7 mouse cellular contexts compared by ENCODE assay signal in genomic region chr17:35262664-35263522, GRCm38 (mm10). TPM values are rescaled to one million over a fixed set of nuclear protein-coding genes. Genes with fewer than 3 reads are reported as not detected.
DNase-seq lines count a peak whose midpoint lies in the region; ATAC-seq and TF ChIP-seq lines count a peak whose summit lies in the region.

TSS of gene H2-D1 (plus strand) at chr17:35262730.

- ATAC-seq in intestine, postnatal 0 days: peak; percentile 95
- peak; percentile 93 for ATAC-seq in midbrain, embryonic 12.5 days (ENCODE audit: low FRiP score, low read depth)

- peak within 1 kb of the TSS; percentile 100 for H3K4me2 ChIP-seq in intestine, postnatal 0 days (replicated peaks; ENCODE audit: low read depth)
- peak within 1 kb of the TSS; percentile 96 for H3K4me2 ChIP-seq in midbrain, embryonic 12.5 days (replicated peaks)

- DNase-seq in adrenal gland, adult 8-10 months: peak; percentile 96
- peak; percentile 85 for DNase-seq in embryo, embryonic 9.5 days (ENCODE audit: extremely low spot score)
- peak; percentile 47 for DNase-seq in gonadal fat pad, adult 2 months (ENCODE audit: low read depth)
- peak; percentile 96 for DNase-seq in left cerebral cortex, postnatal 4 days

- H3K36me3 ChIP-seq in intestine, postnatal 0 days (ENCODE audit: control insufficient read depth, insufficient read depth): peaks cover 13% of the 10 kb centered on the region; the same call in 1 of the 2 replicates
- H3K36me3 ChIP-seq in midbrain, embryonic 12.5 days: no peaks in the 10 kb centered on the region
- H3K36me3 ChIP-seq in small intestine, adult 2 months (ENCODE audit: control insufficient read depth, insufficient read depth, low read length): peaks cover 21% of the 10 kb centered on the region

- H3K9ac ChIP-seq in intestine, postnatal 0 days (ENCODE audit: low read depth, low read length): peak within 1 kb of the TSS; percentile 68
- H3K9ac ChIP-seq in midbrain, embryonic 12.5 days (replicated peaks): peak within 1 kb of the TSS; percentile 76

- TF ChIP-seq POLR2A in small intestine, adult 2 months (IDR thresholded peaks at IDR 0.05; ENCODE audit: low read depth, low read length): peak; percentile 98

- no peaks in the 10 kb centered on the region for H3K4me1 ChIP-seq in intestine, postnatal 0 days (replicated peaks; ENCODE audit: control insufficient read depth, insufficient read depth, low read length)
- peaks cover 5% of the 10 kb centered on the region for H3K4me1 ChIP-seq in midbrain, embryonic 12.5 days
- peaks cover 15% of the 10 kb centered on the region; the same call in 1 of the 2 replicates for H3K4me1 ChIP-seq in small intestine, adult 2 months (ENCODE audit: control insufficient read depth, insufficient read depth, insufficient read length, low read length)

- H3K9me3 ChIP-seq in intestine, postnatal 0 days (ENCODE audit: control insufficient read depth): no peaks in the 10 kb centered on the region
- H3K9me3 ChIP-seq in midbrain, embryonic 12.5 days: no peaks in the 10 kb centered on the region

- under 1% methylated on average over 67 of the region's 73 CpGs for WGBS in intestine, postnatal 0 days
- 2% methylated on average over 70 of the region's 73 CpGs for WGBS in midbrain, embryonic 12.5 days
- WGBS in small intestine, adult 2 months: under 1% methylated on average over 70 of the region's 73 CpGs

- intact Hi-C loops in left cerebral cortex, postnatal 4 days (cut with DNase I): no loop called here

- H3K27ac ChIP-seq in intestine, postnatal 0 days (ENCODE audit: low read depth, low read length): peak within 1 kb of the TSS; percentile 89
- no peak within 1 kb of the TSS for H3K27ac ChIP-seq in midbrain, embryonic 12.5 days (replicated peaks)
- peak within 1 kb of the TSS; percentile 92 for H3K27ac ChIP-seq in small intestine, adult 2 months (ENCODE audit: insufficient read depth, low read depth, low read length)

- H3K27me3 ChIP-seq in intestine, postnatal 0 days (replicated peaks; ENCODE audit: control insufficient read depth, insufficient read depth, low read length): no peaks in the 10 kb centered on the region
- peaks cover 39% of the 10 kb centered on the region for H3K27me3 ChIP-seq in midbrain, embryonic 12.5 days
- no peaks in the 10 kb centered on the region for H3K27me3 ChIP-seq in small intestine, adult 2 months (ENCODE audit: control insufficient read depth, insufficient read depth, low read length)

- TF ChIP-seq CTCF in intestine, postnatal 0 days (IDR thresholded peaks at IDR 0.05; ENCODE audit: low read depth): no peak
- no peak for TF ChIP-seq CTCF in small intestine, adult 2 months (IDR thresholded peaks at IDR 0.05; ENCODE audit: extremely low read depth, insufficient read length, insufficient replicate concordance, low read depth, low read length)

- peak within 1 kb of the TSS; percentile 84 for H3K4me3 ChIP-seq in intestine, postnatal 0 days (ENCODE audit: low read depth, low read length)
- peak within 1 kb of the TSS; percentile 75 for H3K4me3 ChIP-seq in midbrain, embryonic 12.5 days
- peak within 1 kb of the TSS; percentile 83 for H3K4me3 ChIP-seq in small intestine, adult 2 months (ENCODE audit: low read depth, low read length)

RNA-seq across cellular contexts. Expression of gene H2-D1, which starts in this region (rescaled TPM):
- 100 to 1,000 TPM; 209 to 349 (median 279) TPM for total RNA-seq in adrenal gland, adult 8-10 months (2022)
- polyA plus RNA-seq in gonadal fat pad, adult 2 months (2012; rRNA removed): 753 and 887 TPM in 2 replicates
- polyA plus RNA-seq in intestine, postnatal 0 days (2015; fragmentation: Nextera tagmentation; extraction: Ambion mirVana): 672 and 681 TPM in 2 replicates
- total RNA-seq in left cerebral cortex, postnatal 4 days (2021): 10 to 100 TPM; 19.1 to 22.8 TPM
- polyA plus RNA-seq in midbrain, embryonic 12.5 days (2016; fragmentation: Nextera tagmentation; extraction: Ambion mirVana): 45.5 and 47.8 TPM in 2 replicates
- 776 and 1,546 TPM in 2 replicates for polyA plus RNA-seq in small intestine, adult 2 months (2012; rRNA removed)

Comparison
In these comparisons a context has a peak if more than half of its experiments do, and no peak if none do; other contexts are left out.
1. RNA of gene H2-D1 (total RNA-seq): 209 to 349 TPM in adrenal gland, adult 8-10 months; 19.1 to 22.8 TPM in left cerebral cortex, postnatal 4 days; every median in the first group is over 4 times any median in the second.
2. RNA of gene H2-D1 (polyA plus RNA-seq): 776 to 1,546 TPM in small intestine, adult 2 months, 753 to 887 TPM in gonadal fat pad, adult 2 months and 672 to 681 TPM in intestine, postnatal 0 days; 45.5 to 47.8 TPM in midbrain, embryonic 12.5 days; every median in the first group is over 10 times any median in the second.
3. Peak in every context shown above with its lines, with median percentiles within 50 percentile points of each other: DNase-seq and H3K4me3 ChIP-seq.